Mouse (Mus musculus) stomach, embryonic 16.5 days (tissue): ENCODE data around the gene Lypd6b. TPM values are rescaled to one million over a fixed set of nuclear protein-coding genes. Genes with fewer than 3 reads are reported as not detected.
A peak's percentile ranks its signal among the peaks of the same experiment; 100 is the strongest.

ENCODE experiments used
- ATAC-seq: fragments of 200-750 bp; cut with Nextera tagmentation; 2 replicates; pipeline ENCODE4 v1.8.0; 2017; ENCODE audit warnings: moderate number of reproducible peaks, moderate TSS enrichment; ENCODE audit not compliant: insufficient read depth, low FRiP score
- H3K27ac ChIP-seq: fragments of 300-500 bp; sonication (generic); 2 replicates; pipeline ENCODE4 v1.5.1; 2014; ENCODE audit warnings: low read length
- H3K27me3 ChIP-seq: fragments of 300-500 bp; sonication (generic); 2 replicates; pipeline ENCODE4 v1.6.1; 2014; ENCODE audit warnings: low read length, control low read depth, mixed read lengths; ENCODE audit not compliant: control insufficient read depth, insufficient read depth
- H3K36me3 ChIP-seq: fragments of 300-500 bp; sonication (generic); 2 replicates; pipeline ENCODE4 v1.6.1; 2014; ENCODE audit warnings: low read length; ENCODE audit not compliant: control insufficient read depth, insufficient read depth
- H3K4me1 ChIP-seq: fragments of 300-500 bp; sonication (generic); 2 replicates; pipeline ENCODE4 v1.6.1; 2014; ENCODE audit warnings: low read length, control low read depth, mixed read lengths; ENCODE audit not compliant: control insufficient read depth, insufficient read depth
- H3K4me2 ChIP-seq: fragments of 300-500 bp; sonication (generic); 2 replicates; pipeline ENCODE4 v1.6.1; 2014; ENCODE audit warnings: low read depth, low read length, mixed read lengths
- H3K4me3 ChIP-seq: fragments of 300-500 bp; sonication (generic); replicated peaks from 2 replicates; pipeline ENCODE4 v1.5.1; 2014; ENCODE audit warnings: mild to moderate bottlenecking, low read length
- H3K9ac ChIP-seq: fragments of 300-500 bp; sonication (generic); 2 replicates; pipeline ENCODE4 v1.6.1; 2014; ENCODE audit warnings: low read length
- H3K9me3 ChIP-seq: fragments of 300-500 bp; sonication (generic); replicated peaks from 2 replicates; pipeline ENCODE4 v1.6.1; 2016; ENCODE audit warnings: low read length, control low read depth; ENCODE audit not compliant: control insufficient read depth
- WGBS: fragments of 180-500 bp; shearing (Covaris S2); extraction: QIAGEN DNeasy Blood & Tissue Kit; methylation state at CpG from one replicate; pipeline ENCODE4 v1.1.7; 2014; 5-methylcytosine and 5-hydroxymethylcytosine counted together
- polyA plus RNA-seq: library from polyadenylated mRNA; unstranded; fragments of >200 nt; fragmentation: Nextera tagmentation; extraction: Ambion mirVana; gene quantifications from 2 replicates; pipeline ENCODE4 v1.2.1, GENCODE M21; 2015

The Lypd6b gene
- polyA plus RNA-seq, 1 experiment from 2014 or later = 20.8 TPM

GRCm38 (mm10) chr2:49746947-49747346 is 40.5 kb upstream of the Lypd6b start:
- Histone ChIP-seq H3K36me3 (no peaks in the 10 kb centered on the region), H3K27ac (no peak overlapping the region), H3K4me3 (no peak overlapping the region), H3K4me2 (no peak overlapping the region), H3K4me1 (peaks cover 30% of the 10 kb centered on the region), H3K27me3 (no peaks in the 10 kb centered on the region), H3K9me3 (no peaks in the 10 kb centered on the region), H3K9ac (no peak overlapping the region)
- ATAC-seq = no peak
- WGBS = 71% methylated on average over 7 of the region's 7 CpGs

GRCm38 (mm10) chr2:49747670-49748069 is 39.8 kb upstream of the Lypd6b start:
- Histone ChIP-seq H3K27me3 (no peaks in the 10 kb centered on the region), H3K9me3 (no peaks in the 10 kb centered on the region), H3K36me3 (no peaks in the 10 kb centered on the region), H3K27ac (no peak overlapping the region), H3K4me1 (peaks cover 28% of the 10 kb centered on the region), H3K4me2 (no peak overlapping the region), H3K4me3 (no peak overlapping the region), H3K9ac (no peak overlapping the region)
- 88% methylated on average over 2 of the region's 2 CpGs for WGBS
- no peak for ATAC-seq

GRCm38 (mm10) chr2:49748628-49749342 is 38.7 kb upstream of the Lypd6b start:
- no peak overlapping the region for H3K27ac ChIP-seq
- H3K36me3 ChIP-seq = no peaks in the 10 kb centered on the region
- H3K4me2 ChIP-seq = no peak overlapping the region
- peaks cover 20% of the 10 kb centered on the region for H3K4me1 ChIP-seq
- H3K4me3 ChIP-seq = no peak overlapping the region
- H3K27me3 ChIP-seq = no peaks in the 10 kb centered on the region
- no peak overlapping the region for H3K9ac ChIP-seq
- no peak for ATAC-seq
- no peaks in the 10 kb centered on the region for H3K9me3 ChIP-seq
- WGBS = 74% methylated on average over 14 of the region's 14 CpGs

GRCm38 (mm10) chr2:49749730-49750576 is 37.5 kb upstream of the Lypd6b start:
- ATAC-seq = no peak

GRCm38 (mm10) chr2:49751544-49752210 is 35.8 kb upstream of the Lypd6b start:
- peaks cover 6% of the 10 kb centered on the region for H3K4me1 ChIP-seq
- no peaks in the 10 kb centered on the region for H3K9me3 ChIP-seq
- 79% methylated on average over 10 of the region's 10 CpGs for WGBS
- H3K27ac ChIP-seq = no peak overlapping the region
- no peak overlapping the region for H3K4me3 ChIP-seq
- ATAC-seq = no peak
- no peaks in the 10 kb centered on the region for H3K36me3 ChIP-seq
- H3K9ac ChIP-seq = no peak overlapping the region
- no peak overlapping the region for H3K4me2 ChIP-seq
- H3K27me3 ChIP-seq = no peaks in the 10 kb centered on the region

More at GRCm38 (mm10) chr2:49749730-49750576, 37.5 kb upstream of the Lypd6b start:
- no peak overlapping the region for H3K4me2 ChIP-seq
- H3K4me3 ChIP-seq = no peak overlapping the region
- no peak overlapping the region for H3K9ac ChIP-seq
- H3K27ac ChIP-seq = no peak overlapping the region
- H3K9me3 ChIP-seq = no peaks in the 10 kb centered on the region
- no peaks in the 10 kb centered on the region for H3K36me3 ChIP-seq
- no peaks in the 10 kb centered on the region for H3K27me3 ChIP-seq
- WGBS = 63% methylated on average over 11 of the region's 11 CpGs
- H3K4me1 ChIP-seq = peaks cover 15% of the 10 kb centered on the region

GRCm38 (mm10) chr2:49752211-49752607 is 35.3 kb upstream of the Lypd6b start:
- Histone ChIP-seq H3K9ac (no peak overlapping the region), H3K4me3 (no peak overlapping the region), H3K27ac (no peak overlapping the region), H3K27me3 (no peaks in the 10 kb centered on the region), H3K36me3 (no peaks in the 10 kb centered on the region), H3K4me2 (no peak overlapping the region), H3K9me3 (no peaks in the 10 kb centered on the region), H3K4me1 (peaks cover 6% of the 10 kb centered on the region)
- 84% methylated on average over 8 of the region's 8 CpGs for WGBS
- ATAC-seq = no peak

- H3K4me3 ChIP-seq = no peak overlapping the region
- H3K4me1 ChIP-seq = peaks cover 6% of the 10 kb centered on the region
- no peak overlapping the region for H3K9ac ChIP-seq
- H3K27ac ChIP-seq = no peak overlapping the region
- H3K27me3 ChIP-seq = no peaks in the 10 kb centered on the region
- H3K9me3 ChIP-seq = no peaks in the 10 kb centered on the region
- H3K4me2 ChIP-seq = no peak overlapping the region
- ATAC-seq = no peak
- 86% methylated on average over 3 of the region's 3 CpGs for WGBS
- no peaks in the 10 kb centered on the region for H3K36me3 ChIP-seq
Measured at GRCm38 (mm10) chr2:49753062-49753461, 34.4 kb upstream of the Lypd6b start.

- WGBS = 55% methylated on average over 2 of the region's 2 CpGs
- H3K4me2 ChIP-seq = no peak overlapping the region
- no peak overlapping the region for H3K27ac ChIP-seq
- no peak for ATAC-seq
- no peaks in the 10 kb centered on the region for H3K27me3 ChIP-seq
- H3K36me3 ChIP-seq = no peaks in the 10 kb centered on the region
- H3K4me3 ChIP-seq = no peak overlapping the region
- peaks cover 4% of the 10 kb centered on the region for H3K4me1 ChIP-seq
- H3K9me3 ChIP-seq = no peaks in the 10 kb centered on the region
- no peak overlapping the region for H3K9ac ChIP-seq
Measured at GRCm38 (mm10) chr2:49755054-49755453, 32.4 kb upstream of the Lypd6b start.

- no peaks in the 10 kb centered on the region for H3K4me1 ChIP-seq
- peak; percentile 53; the same call in 1 of the 2 replicates for ATAC-seq
- H3K4me2 ChIP-seq = no peak overlapping the region
- H3K9me3 ChIP-seq = no peaks in the 10 kb centered on the region
- H3K9ac ChIP-seq = no peak overlapping the region
- H3K4me3 ChIP-seq = no peak overlapping the region
- WGBS = 57% methylated on average over 7 of the region's 7 CpGs
- no peaks in the 10 kb centered on the region for H3K36me3 ChIP-seq
- H3K27me3 ChIP-seq = no peaks in the 10 kb centered on the region
- H3K27ac ChIP-seq = no peak overlapping the region
Measured at GRCm38 (mm10) chr2:49757616-49758015, 29.9 kb upstream of the Lypd6b start.
